Mouse (Mus musculus) testis, adult 10 weeks (tissue): ENCODE data around the gene Gpm6a. TPM values are rescaled to one million over a fixed set of nuclear protein-coding genes. Genes with fewer than 3 reads are reported as not detected.

ENCODE experiments used
- polyA plus RNA-seq: library from polyadenylated mRNA; stranded (reverse); fragments of 350-450 nt; fragmentation: Illumina TruSeq; extraction: RNeasy Lipid Tissue Mini Kit (QIAGEN cat#74804); gene quantifications from one replicate; pipeline ENCODE4 v1.2.3, GENCODE M21; 2014; ENCODE audit warnings: low read depth, low replicate concordance

Gpm6a gene
- polyA plus RNA-seq = 2.4 TPM

GRCm38 (mm10) chr8:54954741-54955455, at the start of gene Gpm6a:
Gpm6a (plus strand) TSS chr8:54954843.

Other genes with a start within 250 kb of the Gpm6a start
- 20.8 TPM for gene Wdr17, start 67.7 kb upstream of the Gpm6a start, polyA plus RNA-seq